Mouse (Mus musculus) ZHBTc4 (cell line): ENCODE results near the gene Sidt2.
A peak's percentile ranks its signal among the peaks of the same experiment; 100 is the strongest.

Experiments
- DNase-seq: peaks from one replicate; pipeline ENCODE4 v3.0.0-alpha.2; 2011; ENCODE audit warnings: low read depth, low spot score

The Sidt2 gene

GRCm38 (mm10) chr9:45911673-45912072, 43.4 kb downstream of the Sidt2 start:
- DNase-seq = peak; percentile 60

DNA sequence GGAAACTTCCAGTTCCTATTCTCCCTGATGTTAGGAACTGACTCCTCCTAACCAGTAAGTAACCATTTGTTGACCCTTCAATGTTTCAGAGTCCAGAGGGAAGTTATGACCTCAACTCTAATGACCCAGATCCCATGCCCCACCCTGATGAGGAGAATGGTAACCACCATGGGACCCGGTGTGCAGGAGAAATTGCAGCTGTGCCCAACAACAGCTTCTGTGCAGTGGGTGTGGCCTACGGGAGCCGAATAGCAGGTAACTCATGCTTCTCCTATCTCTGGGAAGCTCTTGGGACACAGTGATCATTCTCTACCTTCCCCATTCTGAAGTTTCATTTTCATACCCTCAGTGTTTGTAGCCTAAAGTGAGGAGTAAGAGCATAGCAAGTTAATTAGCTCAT, 44.1 kb downstream of the Sidt2 start:
- no peak for DNase-seq

DNA sequence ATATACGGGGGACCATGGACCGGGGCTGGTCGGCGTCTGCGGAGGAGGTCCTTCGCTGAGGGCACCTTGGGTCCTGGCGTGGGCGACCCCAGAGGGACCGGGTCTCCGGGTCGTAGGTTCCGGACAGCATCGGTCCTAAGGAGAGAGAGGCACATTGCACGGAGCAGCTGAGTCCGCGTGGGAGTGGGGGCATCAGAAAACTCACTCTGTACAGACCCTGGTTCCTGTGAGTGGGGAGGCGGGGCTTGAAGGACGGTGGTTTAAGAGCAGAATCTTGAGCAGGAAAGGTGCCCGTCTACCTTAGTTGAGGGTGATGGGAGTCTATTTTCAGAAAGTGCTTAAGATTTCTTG, 48.0 kb downstream of the Sidt2 start:
- no peak for DNase-seq

DNA sequence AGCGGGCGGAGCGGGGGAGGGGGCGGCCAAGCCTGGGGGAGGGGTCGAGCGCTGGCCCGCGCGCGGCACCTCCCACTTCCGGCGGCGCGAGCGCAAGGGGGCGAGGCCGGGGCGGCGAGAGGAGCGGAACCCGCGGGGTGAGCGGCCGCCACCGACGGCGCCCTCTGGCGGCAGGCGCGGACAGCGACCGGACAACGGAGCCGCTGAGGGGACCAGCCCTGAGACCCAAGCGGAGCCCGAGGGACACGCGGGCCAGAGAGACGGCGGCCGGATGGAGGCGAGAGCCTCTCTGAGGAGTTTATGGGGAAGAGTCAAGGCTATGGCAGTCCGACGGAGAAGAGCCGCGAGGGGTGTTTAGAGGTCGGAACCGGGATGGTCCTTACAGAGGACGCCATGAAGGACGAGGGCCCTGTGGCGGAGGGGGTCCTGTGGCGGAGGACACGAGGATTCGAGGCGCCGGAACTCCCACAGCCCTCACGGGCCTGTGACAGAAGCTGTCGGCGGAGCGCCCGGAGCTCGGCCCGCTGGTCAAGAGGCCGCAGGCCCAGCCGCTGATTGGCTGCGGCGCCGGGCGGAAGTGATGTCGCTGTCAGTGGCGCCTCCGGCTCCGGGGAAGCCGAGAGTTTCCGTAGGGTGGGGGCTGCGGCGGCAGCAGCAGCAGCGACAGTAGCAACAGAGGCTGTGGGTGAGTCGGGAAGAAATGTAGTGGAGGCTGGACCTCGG, 48.5 kb downstream of the Sidt2 start, which contains the start of the genes Pcsk7 and Rnf214:
Gene Pcsk7 (plus strand): TSS at position 143 of the 723 bp plus-strand sequence.
Gene Rnf214 (minus strand): TSS at position 557 of the 723 bp plus-strand sequence.
- DNase-seq = peak; percentile 92

DNA sequence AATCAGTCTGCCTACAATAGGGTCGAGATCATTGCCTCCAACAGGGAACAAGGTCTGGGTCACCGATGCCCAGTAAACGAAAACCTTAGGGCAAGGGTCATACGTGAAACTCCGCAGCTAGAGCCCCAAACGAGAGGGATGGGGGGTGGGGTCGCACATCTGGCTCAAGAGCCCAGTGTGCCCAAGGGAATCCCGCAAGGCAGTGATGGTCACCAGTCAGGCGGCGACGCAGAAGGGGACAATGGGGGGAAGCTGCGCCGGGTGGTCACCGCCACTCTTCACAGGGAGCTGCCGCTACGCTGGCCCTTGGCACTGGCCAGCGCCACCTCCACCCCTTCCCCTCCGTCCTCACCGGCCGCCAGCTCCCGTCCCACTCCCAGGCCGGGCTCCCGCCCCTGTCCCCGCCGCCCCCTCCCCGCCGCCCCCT, 49.2 kb downstream of the Sidt2 start:
- DNase-seq = peak; percentile 46

DNA sequence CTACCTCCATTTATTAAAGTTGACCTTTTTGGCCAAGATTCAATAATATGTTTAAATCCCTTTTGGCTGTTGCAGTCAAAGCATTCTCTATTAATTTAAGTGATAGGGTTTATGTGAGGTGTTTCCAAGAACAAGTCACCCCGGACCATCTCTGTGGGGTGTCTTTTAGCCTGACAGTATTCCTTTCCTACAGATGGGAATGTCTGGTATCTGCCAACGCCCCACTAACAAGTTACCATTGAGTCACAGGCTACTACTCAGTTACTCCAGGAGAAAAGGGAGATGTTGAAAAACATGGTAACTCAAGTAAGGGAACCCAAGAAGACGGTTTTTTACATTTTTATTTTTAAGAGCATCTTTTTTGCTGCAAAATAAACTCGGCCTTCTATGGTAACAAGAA, 49.9 kb downstream of the Sidt2 start:
- peak; percentile 56 for DNase-seq

DNA sequence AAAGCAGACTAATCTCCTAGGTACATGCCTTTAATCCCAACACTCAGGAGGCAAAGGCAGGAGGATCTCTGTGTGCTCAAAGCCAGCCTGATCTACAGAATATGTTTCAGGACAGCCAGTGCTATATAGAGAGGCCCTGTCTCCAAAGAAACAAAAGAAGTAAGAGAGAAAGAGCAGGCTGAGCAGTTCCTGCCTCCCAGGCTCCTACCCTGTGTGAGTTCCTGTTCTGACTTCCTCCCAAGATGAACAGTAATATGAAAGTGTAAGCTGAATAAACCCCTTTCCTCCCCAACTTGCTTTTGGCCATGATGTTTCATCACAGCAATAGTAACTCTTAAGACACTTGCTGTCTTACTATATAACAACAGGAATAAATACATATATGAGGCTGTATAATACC, 61.4 kb downstream of the Sidt2 start:
- DNase-seq = no peak
